Mouse (Mus musculus): ENCODE data around the gene Rhoq.

Rhoq gene

GRCm38 (mm10) chr17:86962894-86963585, at the start of gene Rhoq:
Rhoq (plus strand) TSS chr17:86963082.
- in situ Hi-C loops (cut with MboI; ENCODE audit: low pct_unique_long_range_greater_than_20kb in 1 of 2, low sequenced_read_pairs in 2 of 2, unreplicated experiment in 1 of 2) = no loop called here

- in situ Hi-C loops (cut with MboI; ENCODE audit: low pct_unique_long_range_greater_than_20kb in 1 of 2, low sequenced_read_pairs in 2 of 2, unreplicated experiment in 1 of 2) = loop anchor here (5.0 to 10.0 kb wide), 2 partner anchors 127 to 339 kb away; no protein-coding TSS in a partner anchor
Measured at GRCm38 (mm10) chr17:86915540-86915939, 47.3 kb upstream of the Rhoq start.

- in situ Hi-C loops (cut with MboI; ENCODE audit: low pct_unique_long_range_greater_than_20kb in 1 of 2, low sequenced_read_pairs in 2 of 2, unreplicated experiment in 1 of 2) = loop anchor here (5.0 to 10.0 kb wide), 2 partner anchors 125 to 338 kb away; no protein-coding TSS in a partner anchor
Measured at GRCm38 (mm10) chr17:86917048-86917447, 45.8 kb upstream of the Rhoq start, which contains the start of gene Tmem247. Tmem247 (plus strand) TSS chr17:86917348.

GRCm38 (mm10) chr17:86918786-86919185, 44.1 kb upstream of the Rhoq start:
- in situ Hi-C loops (cut with MboI; ENCODE audit: low pct_unique_long_range_greater_than_20kb in 1 of 2, low sequenced_read_pairs in 2 of 2, unreplicated experiment in 1 of 2) = loop anchor here (5.0 to 10.0 kb wide), 2 partner anchors 124 to 336 kb away; no protein-coding TSS in a partner anchor

GRCm38 (mm10) chr17:86919729-86920128, 43.2 kb upstream of the Rhoq start:
- in situ Hi-C loops (cut with MboI; ENCODE audit: low pct_unique_long_range_greater_than_20kb in 1 of 2, low sequenced_read_pairs in 2 of 2, unreplicated experiment in 1 of 2) = loop anchor here (5.0 to 10.0 kb wide), 2 partner anchors 123 to 335 kb away; no protein-coding TSS in a partner anchor

GRCm38 (mm10) chr17:86924679-86925078, 38.2 kb upstream of the Rhoq start:
- in situ Hi-C loops (cut with MboI; ENCODE audit: low pct_unique_long_range_greater_than_20kb in 1 of 2, low sequenced_read_pairs in 2 of 2, unreplicated experiment in 1 of 2) = no loop called here

- in situ Hi-C loops (cut with MboI; ENCODE audit: low pct_unique_long_range_greater_than_20kb in 1 of 2, low sequenced_read_pairs in 2 of 2, unreplicated experiment in 1 of 2) = no loop called here
Measured at GRCm38 (mm10) chr17:86926836-86927235, 36.0 kb upstream of the Rhoq start.

- in situ Hi-C loops (cut with MboI; ENCODE audit: low pct_unique_long_range_greater_than_20kb in 1 of 2, low sequenced_read_pairs in 2 of 2, unreplicated experiment in 1 of 2) = no loop called here
Measured at GRCm38 (mm10) chr17:86929355-86929754, 33.5 kb upstream of the Rhoq start.

- in situ Hi-C loops (cut with MboI; ENCODE audit: low pct_unique_long_range_greater_than_20kb in 1 of 2, low sequenced_read_pairs in 2 of 2, unreplicated experiment in 1 of 2) = no loop called here
Measured at GRCm38 (mm10) chr17:86929981-86930380, 32.9 kb upstream of the Rhoq start.

GRCm38 (mm10) chr17:86932896-86933295, 30.0 kb upstream of the Rhoq start:
- in situ Hi-C loops (cut with MboI; ENCODE audit: low pct_unique_long_range_greater_than_20kb in 1 of 2, low sequenced_read_pairs in 2 of 2, unreplicated experiment in 1 of 2) = no loop called here

- in situ Hi-C loops (cut with MboI; ENCODE audit: low pct_unique_long_range_greater_than_20kb in 1 of 2, low sequenced_read_pairs in 2 of 2, unreplicated experiment in 1 of 2) = no loop called here
Measured at GRCm38 (mm10) chr17:86937064-86937463, 25.8 kb upstream of the Rhoq start.

GRCm38 (mm10) chr17:86937497-86938155, 25.3 kb upstream of the Rhoq start:
- in situ Hi-C loops (cut with MboI; ENCODE audit: low pct_unique_long_range_greater_than_20kb in 1 of 2, low sequenced_read_pairs in 2 of 2, unreplicated experiment in 1 of 2) = no loop called here

GRCm38 (mm10) chr17:86938683-86939082, 24.2 kb upstream of the Rhoq start:
- in situ Hi-C loops (cut with MboI; ENCODE audit: low pct_unique_long_range_greater_than_20kb in 1 of 2, low sequenced_read_pairs in 2 of 2, unreplicated experiment in 1 of 2) = no loop called here

GRCm38 (mm10) chr17:86942112-86942511, 20.8 kb upstream of the Rhoq start:
- in situ Hi-C loops (cut with MboI; ENCODE audit: low pct_unique_long_range_greater_than_20kb in 1 of 2, low sequenced_read_pairs in 2 of 2, unreplicated experiment in 1 of 2) = no loop called here

- in situ Hi-C loops (cut with MboI; ENCODE audit: low pct_unique_long_range_greater_than_20kb in 1 of 2, low sequenced_read_pairs in 2 of 2, unreplicated experiment in 1 of 2) = no loop called here
Measured at GRCm38 (mm10) chr17:86943158-86943557, 19.7 kb upstream of the Rhoq start.

GRCm38 (mm10) chr17:86946078-86946477, 16.8 kb upstream of the Rhoq start:
- in situ Hi-C loops (cut with MboI; ENCODE audit: low pct_unique_long_range_greater_than_20kb in 1 of 2, low sequenced_read_pairs in 2 of 2, unreplicated experiment in 1 of 2) = no loop called here

GRCm38 (mm10) chr17:86947840-86948796, 14.8 kb upstream of the Rhoq start, which contains the start of gene Atp6v1e2:
Atp6v1e2 (minus strand) TSS chr17:86947897.
- in situ Hi-C loops (cut with MboI; ENCODE audit: low pct_unique_long_range_greater_than_20kb in 1 of 2, low sequenced_read_pairs in 2 of 2, unreplicated experiment in 1 of 2) = no loop called here

GRCm38 (mm10) chr17:86948801-86949200, 14.1 kb upstream of the Rhoq start:
- in situ Hi-C loops (cut with MboI; ENCODE audit: low pct_unique_long_range_greater_than_20kb in 1 of 2, low sequenced_read_pairs in 2 of 2, unreplicated experiment in 1 of 2) = no loop called here

GRCm38 (mm10) chr17:86957239-86957638, 5.6 kb upstream of the Rhoq start:
- in situ Hi-C loops (cut with MboI; ENCODE audit: low pct_unique_long_range_greater_than_20kb in 1 of 2, low sequenced_read_pairs in 2 of 2, unreplicated experiment in 1 of 2) = no loop called here

All from mouse embryonic stem cell (cell line).